Mouse (Mus musculus): ENCODE measurements around the gene Smyd5. TPM values are rescaled to one million over a fixed set of nuclear protein-coding genes. Genes with fewer than 3 reads are reported as not detected.

The Smyd5 gene
- total RNA-seq (2022), result 10 to 100 TPM; 49.4 to 57.5 (median 53.2) TPM

DNA sequence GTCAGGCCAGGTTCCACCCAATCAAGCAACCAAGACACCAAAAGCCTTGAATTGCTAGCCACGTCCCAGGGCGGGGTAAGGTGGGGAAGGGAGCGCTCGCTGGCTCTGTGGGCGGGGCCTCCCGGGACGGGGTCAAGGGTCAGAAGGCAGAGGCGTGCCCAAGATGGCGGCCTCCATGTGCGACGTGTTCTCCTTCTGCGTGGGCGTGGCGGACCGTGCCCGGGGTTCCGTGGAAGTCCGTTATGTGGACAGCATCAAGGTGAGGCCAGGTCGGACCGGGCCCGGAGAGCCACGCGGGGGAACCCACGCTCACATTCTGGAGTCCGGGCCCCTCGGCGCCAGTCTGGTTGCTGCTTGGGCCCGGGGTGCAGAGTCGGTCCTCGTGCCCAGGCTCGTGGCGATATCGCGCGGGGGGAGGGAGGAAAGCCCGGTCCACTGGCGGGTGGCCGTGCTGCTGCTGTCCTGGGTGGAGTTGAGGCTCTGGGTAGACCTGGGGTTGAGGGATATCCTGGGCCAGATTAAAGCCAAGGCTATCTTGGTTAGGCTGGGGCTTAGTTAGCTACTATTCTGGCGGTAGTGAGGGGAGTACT lies at the start of gene Smyd5:
TSS of gene Smyd5 (plus strand) at position 148 of the 590 bp plus-strand sequence.
- peak; percentile 75 to 80 for DNase-seq (ENCODE audit: low spot score in 2 of 2)

DNA sequence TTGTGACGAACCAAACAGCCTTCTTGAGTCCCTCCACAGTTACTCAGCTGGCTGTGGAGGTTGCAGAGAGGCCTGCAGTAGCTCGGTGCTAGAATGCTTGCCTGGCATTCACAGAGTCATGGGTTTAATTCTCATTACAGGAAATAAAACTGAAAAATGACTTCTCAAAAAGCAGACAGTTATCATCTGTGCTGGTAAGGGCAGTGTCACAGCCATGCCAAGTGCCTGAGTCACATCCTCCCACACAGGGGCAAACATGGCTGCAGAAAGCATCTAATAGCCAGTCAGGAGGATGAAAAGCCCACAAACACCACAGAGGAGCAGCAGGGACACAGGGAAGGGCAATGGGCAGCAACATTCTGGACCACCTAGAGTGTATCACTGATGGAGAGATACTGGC lies 49.0 kb upstream of the Smyd5 start:
- no peak for DNase-seq (ENCODE audit: low spot score in 2 of 2)

DNA sequence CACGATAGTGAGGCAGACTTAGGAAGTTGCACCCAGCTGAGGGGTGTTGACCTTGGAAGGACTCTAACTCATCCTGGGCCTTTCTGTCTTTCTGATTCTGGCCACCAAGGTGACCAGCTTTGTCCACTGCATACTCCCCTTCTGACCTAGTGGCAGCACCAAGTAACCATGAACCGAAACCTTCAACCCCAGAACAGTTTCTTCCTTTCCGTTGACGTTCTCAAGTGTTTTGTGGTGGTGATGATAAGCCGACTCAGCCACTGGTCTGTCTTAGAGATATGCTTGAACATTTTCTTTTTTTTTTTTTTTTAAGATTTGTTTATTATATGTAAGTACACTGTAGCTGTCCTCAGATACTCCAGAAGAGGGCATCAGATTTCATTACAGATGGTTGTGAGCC lies 43.2 kb upstream of the Smyd5 start:
- DNase-seq (ENCODE audit: low spot score in 2 of 2), result no peak

DNA sequence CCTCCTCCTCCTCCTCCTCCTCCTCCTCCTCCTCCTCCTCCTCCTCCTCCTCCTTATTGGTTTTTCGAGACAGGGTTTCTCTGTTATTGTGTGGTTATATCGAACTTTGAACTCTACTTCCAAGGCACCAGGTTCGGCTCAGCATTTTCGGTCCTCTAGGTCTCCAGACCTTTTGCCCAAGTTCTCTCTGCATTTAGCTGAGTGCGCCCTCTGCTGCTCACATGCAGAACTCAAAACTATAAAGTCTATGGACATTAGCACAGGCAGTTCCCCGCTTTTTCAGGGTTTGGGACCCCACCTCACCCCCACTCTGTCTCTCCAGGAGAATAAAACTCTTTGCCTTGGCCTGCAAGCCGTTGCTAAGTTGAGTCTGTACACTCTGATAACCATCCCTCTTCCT lies 40.0 kb upstream of the Smyd5 start:
- peak in 1 of 2 experiments; percentile 65 for DNase-seq (ENCODE audit: low spot score in 2 of 2)

DNA sequence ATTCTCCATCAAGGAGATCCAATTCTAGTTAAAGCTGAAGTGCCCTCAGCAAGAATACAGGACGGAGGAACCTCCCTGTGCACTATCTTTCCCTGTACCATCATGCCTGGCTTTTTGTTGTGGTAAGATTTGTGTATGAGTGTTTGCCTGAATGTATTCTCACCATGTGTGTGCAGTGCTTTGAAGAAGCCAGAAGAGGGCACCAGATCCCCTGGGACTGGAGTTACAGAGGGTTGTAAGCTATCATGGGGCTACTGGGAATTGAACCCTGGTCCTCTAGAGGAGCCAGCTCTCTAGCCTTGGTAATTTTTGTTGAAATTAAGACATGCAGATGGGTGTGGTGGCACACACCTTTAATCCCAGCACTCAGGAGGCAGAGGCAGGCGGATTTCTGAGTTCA lies 36.4 kb upstream of the Smyd5 start:
- DNase-seq (ENCODE audit: low spot score in 2 of 2), result no peak

DNA sequence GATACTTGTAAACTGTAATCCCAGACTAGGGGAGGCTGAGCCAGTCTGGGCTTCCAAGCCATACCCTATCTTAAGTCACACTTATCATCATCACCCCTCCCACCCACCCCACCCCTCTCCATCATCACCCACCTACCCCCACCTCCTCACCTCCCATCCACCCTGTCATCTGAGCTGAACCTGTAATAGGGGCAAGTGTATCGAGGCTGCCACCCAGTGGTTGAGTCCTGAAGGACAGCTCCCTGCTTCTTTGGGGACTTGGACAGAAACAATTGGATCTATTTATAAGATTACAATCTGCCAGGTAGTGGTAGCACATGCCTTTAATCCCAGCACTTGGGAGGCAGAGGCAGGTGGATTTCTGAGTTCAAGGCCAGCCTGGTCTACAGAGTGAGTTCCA lies 34.6 kb upstream of the Smyd5 start:
- DNase-seq (ENCODE audit: low spot score in 2 of 2), result peak in 1 of 2 experiments; percentile 50

DNA sequence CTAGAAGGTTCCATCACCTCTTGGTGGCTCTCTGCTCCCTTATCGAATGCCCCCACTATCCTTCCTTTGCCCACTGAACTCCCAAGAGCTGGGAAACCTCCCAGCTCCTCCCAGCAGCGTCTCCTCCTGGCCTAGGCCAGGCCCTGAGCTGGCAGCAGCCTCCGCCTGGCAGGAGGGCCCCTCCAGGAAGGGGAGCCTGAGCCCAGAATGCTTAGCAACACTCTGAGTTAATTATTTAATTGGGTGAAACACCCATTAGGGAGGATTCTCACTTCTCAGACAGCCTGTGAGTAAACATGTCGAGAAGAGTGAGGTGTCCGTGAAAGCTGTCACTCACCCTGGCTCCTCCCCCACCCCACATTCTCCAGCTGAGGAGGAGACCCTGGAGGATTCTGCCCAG lies 32.1 kb upstream of the Smyd5 start:
- DNase-seq (ENCODE audit: low spot score in 2 of 2), result no peak

DNA sequence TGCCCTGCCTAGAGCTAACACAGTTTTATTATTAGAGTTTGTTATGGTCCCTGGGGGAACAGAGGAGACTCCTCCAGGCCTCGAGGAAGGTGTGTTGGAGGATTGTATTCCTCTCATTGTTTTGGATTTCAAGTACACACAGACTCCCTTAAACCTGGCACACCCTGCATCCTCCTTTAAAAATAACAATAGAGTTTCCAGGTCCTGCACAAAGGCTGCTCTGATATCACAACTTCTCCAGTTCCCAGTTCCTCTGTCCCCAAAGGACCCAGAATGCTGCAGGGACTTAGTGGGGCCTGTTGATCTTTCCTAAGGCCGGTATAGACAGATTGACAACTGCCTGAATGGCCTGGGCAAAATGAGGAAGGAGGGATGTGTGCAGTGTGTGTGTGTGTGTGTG lies 29.2 kb upstream of the Smyd5 start:
- DNase-seq (ENCODE audit: low spot score in 2 of 2), result no peak

DNA sequence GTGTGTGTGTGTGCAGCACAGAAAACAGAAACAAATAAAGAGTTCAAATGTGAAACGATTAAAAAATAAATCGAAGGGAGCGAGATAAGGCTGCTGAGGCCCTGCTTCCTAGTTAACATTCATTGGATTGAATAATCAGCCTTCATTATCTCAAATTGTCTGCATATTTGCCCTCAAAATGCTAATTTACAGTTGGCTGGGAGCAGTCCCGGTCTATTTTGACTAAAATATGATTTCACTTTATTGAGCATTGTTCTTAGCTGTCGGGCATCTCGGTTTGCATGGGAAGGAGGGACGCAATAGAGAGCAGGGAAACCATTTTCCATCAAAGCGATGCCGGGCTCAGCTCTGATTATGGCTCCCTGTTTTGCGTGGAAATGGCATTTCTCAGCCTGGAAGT lies 28.8 kb upstream of the Smyd5 start:
- no peak for DNase-seq (ENCODE audit: low spot score in 2 of 2)

DNA sequence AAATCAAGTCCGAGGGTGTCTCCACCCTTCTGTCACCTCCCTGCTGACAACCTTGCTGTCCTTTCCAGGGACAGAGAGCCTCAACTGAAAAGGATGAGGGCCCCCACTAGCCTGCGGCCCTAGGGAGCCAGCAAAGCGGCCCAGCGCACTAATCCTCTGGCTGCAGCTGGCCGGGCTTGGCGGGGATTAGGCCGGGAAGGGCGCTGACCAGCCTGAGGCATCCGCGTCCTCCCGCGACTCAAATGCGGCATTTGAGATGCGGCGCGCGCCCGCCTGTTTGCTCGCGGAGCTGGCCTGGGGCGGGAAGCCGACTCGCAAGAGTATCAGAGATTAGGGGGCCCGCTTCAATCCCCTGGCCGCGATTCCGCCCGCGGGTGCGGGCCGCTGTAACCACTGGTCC lies 22.8 kb upstream of the Smyd5 start:
- no peak for DNase-seq (ENCODE audit: low spot score in 2 of 2)

DNA sequence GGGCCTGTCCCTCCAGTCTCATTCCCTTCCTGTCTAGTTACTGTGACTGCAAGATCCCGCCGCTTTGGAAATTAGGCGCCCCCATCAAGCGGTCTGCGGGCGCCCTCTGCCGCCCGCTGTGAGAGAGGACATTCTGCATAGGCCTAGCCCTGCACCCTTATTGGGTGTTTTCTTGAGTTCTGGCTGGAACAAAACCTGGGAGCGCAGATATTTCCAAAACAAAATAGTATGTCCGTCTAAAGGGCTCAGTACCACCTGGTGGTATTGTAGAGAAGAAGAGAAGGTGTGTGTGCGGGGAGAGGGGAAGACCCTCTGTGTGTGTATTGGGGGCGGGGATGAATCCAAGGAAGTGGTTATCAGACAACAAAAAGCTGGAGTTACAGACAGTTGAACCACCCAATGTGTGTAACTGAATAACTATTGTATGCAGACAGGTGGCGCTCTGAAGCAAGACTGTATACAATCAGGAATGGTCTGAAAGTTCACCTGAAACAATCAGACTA lies 21.0 kb upstream of the Smyd5 start:
- DNase-seq (ENCODE audit: low spot score in 2 of 2), result no peak

DNA sequence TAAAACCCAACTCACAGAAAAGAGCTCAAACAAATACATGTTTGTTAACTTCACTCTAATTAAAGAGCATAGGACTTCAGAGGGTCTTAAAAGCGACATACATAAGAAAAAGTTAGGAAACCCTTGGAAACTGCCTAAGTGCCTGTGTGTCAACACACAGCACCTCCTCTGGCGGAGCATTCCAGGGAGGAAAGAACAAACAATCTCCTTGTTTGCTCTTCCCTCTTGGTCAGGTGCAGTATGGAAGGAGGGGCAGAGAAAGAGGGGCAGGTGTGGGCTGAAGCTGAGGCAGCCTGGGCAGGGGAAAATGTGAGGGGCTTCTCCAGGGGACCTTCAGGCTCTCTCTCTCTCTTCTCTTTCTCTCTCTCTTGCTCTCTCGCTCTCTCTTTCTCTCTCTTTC lies 16.0 kb upstream of the Smyd5 start:
- DNase-seq (ENCODE audit: low spot score in 2 of 2), result no peak

DNA sequence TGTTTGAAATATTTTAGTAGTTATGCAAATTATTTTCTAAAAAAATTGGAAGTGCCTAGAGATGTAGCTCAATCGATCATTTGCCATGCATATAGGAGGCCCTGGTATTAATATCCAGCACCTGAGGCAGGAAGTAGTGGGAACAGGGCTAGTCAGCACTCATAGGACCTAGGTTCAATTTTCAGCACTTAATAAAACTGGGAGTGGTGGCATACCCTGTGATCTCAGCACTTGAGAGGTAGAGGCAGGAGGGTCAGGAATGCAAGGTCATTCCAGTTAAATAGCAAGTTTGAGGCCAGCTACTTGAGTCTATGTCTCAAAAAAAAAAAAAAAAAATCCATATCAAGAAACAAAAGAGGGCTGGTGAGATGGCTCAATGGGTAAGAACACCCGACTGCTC lies 12.6 kb upstream of the Smyd5 start:
- no peak for DNase-seq (ENCODE audit: low spot score in 2 of 2)

DNA sequence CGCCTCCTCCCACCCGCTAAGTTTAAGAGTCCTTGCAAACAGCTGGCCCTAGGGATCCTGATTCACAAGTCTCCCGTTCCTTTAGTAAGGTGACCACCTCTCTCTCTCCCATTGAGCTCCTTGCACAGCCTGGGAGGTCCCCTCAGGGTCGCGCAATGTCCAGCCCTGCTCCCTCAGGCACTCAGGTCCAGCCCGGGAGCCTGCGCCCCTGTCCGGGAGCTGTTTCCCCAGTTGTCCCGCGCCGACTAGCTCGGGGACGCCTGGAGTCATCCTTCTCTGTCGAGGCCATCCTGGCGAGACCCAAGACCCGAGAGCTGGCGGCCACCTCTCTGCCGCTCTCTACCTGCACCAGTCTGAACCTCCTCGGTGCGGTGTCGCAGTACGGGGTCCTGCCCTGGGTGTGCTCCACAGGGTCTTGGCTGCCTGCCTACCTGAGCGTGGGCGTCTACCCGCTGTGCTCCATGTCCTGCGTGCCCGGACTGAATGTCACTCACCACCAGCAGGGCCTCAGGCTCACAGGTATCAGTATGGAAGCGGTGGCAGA lies 7.9 kb upstream of the Smyd5 start, which contains the start of gene Noto:
TSS of gene Noto (plus strand) at position 51 of the 544 bp plus-strand sequence.
- no peak for DNase-seq (ENCODE audit: low spot score in 2 of 2)

DNA sequence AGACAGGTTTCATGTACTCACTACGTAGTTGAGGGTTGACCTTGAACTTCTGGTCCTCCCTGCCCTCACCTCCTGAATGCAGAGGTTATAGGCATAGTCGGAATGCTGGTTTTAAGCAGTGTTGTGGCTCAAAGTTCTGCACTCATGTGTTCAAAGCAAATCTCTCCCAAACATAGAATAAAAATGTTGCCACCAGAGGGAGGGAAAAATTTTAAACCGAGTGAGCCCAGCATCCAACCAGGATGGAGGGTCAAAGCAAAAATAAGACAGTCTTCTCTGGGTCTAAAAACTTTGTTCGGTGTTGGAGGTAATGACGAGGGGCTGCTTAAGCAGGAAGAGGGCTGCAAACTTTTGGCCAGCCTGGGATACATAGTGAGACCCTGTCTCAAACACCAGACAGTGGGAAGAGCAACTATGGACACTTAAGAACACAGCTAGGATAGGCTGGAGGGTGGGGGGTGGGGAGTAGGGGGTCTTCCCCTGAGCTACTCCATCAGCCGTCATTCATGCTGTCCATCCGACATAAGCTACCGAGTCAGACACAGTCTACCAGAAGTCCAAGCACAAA lies 431 bp upstream of the Smyd5 start:
- DNase-seq (ENCODE audit: low spot score in 2 of 2), result no peak

DNA sequence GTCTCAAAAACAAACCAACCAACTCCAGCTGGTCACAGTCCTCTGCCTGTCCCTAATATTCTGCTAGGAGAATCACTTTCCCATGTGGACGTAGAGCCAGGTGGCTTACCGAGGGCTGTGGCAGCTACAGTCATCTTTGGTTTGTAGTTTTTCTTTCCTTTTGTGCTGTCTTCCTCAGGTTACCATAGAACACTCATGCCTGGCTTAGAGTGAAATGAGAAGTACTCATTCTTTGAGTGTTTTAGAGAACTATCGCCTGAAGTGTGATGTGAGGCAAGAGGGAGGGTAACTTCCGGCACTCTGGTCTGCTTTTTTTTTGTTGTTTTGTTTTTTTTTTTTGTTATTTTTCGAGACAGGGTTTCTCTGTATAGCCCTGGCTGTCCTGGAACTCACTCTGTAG lies 2.1 kb downstream of the Smyd5 start:
- DNase-seq (ENCODE audit: low spot score in 2 of 2), result no peak

DNA sequence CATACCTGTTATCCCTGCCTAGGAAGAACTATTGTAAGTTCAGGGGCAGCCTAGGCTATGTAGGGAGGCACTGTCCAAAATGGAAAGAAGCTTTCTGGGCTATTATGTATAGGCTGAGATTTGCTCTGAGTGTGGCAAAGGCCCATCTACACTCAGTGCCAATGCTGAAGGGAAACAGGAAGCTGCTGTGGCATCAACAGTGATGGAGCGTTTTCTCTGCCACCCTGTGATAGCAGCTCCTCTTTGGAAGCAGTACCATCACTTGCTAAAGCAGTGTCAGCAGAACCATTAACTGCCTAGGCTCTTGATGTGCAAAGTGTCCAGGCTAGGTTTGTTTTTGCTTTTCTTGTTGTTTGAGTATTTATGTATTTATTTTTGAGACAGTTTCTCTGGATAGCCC lies 4.4 kb downstream of the Smyd5 start:
- no peak for DNase-seq (ENCODE audit: low spot score in 2 of 2)

DNA sequence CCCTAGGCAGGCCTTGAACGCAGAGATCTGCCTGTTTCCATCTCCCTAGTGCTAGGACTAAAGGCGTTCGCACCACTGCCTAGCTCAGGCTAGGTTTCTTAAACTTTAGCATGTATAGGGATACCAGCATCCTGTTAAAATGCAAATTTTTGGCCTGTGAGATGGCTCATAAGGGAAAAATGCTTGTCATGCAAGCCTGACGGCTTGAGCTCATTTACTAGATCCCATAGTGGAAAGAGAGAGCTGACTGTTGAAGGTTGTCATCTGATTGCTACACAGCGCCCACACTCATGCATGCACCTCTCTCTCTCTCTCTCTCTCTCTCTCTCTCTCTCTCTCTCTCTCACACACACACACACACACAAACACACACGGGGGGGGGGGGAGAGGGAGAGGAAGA lies 4.8 kb downstream of the Smyd5 start:
- no peak for DNase-seq (ENCODE audit: low spot score in 2 of 2)

DNA sequence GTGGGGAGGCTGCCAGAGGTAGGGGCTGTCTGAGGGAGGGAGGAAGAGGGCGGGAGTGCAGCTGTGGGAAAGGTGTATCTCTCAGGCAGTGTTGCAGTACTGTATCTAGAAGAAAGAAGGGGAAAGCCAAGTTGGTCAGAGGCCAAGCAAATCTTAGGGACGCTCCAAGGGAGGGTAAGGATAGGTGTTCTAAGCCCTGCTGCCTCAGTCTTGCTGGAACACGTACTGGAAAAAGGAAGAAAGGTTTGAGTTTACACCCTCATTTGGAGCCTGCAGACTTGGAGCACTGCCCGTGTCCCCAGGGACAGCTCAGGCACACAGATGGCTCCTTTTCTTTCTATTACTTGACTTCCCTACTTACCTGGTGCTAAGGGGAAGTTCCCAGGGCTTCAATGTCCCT lies 9.4 kb downstream of the Smyd5 start:
- no peak for DNase-seq (ENCODE audit: low spot score in 2 of 2)

DNA sequence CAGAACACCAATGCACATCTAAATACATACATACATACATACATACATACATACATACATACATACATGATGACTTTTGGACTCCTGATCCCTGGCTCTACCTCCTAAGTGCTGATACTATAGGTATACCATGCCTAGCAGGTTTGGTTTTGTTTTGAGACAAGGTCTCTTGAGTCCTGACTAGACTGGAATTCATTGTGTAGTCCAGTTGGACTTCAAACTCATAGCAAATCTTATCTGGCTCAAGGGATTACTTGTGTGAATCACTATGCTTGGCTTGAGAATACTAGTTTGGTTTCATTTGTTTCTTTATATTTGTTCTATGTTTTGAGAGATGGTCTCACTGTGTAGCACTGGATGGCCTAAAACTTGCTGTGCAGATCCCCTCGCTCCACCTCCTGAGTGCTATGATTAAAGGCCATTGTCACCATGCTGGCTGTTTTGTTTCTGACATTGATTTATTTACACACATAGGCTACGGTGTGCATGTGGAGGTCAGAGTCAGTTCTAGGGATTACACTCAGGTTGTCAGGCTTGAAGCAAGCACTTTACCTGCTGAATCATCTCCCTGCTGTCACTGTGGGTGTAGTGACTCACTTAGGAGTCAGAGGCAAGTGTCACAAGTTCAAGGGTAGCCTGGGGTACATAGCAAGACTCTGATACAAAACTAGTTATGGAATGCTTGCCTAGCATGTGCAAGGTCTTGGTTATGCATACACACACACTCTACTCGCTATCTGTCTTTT lies 11.9 kb downstream of the Smyd5 start:
- no peak for DNase-seq (ENCODE audit: low spot score in 2 of 2)

DNA sequence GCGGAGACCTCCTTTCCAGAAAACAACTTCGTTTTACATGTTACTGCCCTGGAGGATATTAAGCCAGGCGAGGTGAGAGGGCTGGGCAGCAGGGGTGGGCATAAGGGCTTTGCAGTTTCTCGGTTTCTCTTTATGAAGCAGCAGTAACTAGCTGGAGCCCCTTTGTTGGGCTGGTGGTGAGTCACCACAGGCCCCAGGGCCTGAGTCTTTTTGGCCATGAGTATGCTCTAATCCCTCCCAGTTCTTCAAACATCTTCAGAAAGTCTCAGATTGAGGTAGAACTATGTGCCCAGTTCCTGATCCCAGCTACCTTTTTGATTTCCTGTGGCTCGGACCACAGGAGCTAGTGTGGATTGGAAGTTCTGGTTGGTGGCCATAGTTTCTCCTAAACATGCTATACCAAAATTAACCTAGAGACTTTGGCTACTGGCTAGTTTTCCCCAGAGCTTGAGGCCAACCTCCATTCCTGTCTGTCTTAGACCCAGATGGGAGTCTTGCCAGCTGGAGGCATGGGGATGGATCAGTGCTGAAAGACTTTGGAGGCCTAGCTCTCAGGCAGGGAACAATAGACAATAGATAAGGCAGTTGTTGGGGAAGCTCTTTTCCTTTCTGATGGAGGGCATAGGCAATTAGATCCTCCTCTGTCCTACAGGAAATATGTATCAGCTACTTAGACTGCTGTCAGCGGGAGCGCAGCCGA lies 12.6 kb downstream of the Smyd5 start:
- DNase-seq (ENCODE audit: low spot score in 2 of 2), result no peak

DNA sequence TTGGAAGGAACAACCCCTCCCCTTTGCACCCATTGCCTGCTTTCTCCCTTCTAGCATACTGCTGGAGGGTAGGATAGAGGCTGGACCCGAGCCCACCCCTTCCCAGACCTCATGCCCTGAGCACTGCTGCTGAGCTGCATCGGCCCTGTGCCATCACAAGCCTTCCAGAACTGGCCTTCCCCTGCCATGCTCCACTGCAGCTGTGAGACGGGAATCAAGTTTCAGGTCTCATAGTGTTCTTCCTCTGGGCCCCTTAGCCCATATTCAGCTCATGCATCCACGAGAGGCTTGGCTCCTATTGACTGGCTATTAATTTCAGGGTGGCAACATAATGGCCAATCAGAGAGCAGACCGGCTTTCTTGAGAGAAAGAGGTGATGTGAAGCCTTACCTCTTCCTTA lies 13.5 kb downstream of the Smyd5 start:
- no peak for DNase-seq (ENCODE audit: low spot score in 2 of 2)
